Mouse (Mus musculus): ENCODE measurements around the gene Ssmem1.

Ssmem1 gene

DNA sequence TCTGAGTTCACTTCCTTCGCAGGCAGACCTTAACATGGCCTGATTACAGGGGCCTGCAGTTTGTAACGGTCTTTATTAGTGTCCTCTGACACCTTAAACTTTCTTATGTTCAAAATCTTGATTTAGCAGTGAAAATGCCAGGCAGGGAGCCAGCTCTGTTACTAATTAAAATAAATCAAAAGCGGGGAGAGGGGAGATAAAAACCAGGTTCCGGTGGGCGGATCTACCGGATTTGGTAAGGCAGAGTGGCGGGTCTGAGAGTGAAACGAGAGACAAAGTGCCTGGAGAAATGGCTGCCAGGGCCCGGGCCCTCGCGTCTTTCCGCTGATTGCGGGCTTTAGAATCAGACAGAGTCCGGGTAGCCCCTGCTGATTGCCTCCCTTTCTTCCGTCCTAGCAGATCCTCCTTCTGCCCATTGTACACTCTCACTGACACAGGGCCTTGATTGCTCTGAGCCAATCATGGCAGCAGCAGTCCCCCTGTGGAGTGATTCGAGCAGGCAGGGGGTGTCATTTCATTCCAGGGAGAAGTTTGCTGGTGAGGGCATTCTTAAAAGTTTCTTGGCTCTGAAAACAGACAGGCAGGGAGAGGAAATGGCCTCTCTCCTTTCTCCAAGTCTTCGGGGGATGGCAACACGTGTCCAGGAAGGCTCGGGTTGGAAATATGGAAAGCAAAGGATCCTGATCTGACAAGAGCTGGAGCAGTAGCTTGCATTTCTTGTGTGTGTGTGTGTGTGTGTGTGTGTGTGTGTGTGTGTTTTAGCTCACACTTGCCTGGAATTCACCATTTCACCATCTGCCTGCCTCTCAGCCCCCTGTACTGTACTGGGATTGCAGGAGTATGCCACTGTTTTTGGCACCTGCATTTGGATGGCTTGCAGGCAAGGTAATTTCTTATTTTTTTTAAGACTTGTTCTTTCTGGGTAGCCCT is 17.2 kb downstream of the Ssmem1 start:
- DNase-seq, result peak; percentile 59

DNA sequence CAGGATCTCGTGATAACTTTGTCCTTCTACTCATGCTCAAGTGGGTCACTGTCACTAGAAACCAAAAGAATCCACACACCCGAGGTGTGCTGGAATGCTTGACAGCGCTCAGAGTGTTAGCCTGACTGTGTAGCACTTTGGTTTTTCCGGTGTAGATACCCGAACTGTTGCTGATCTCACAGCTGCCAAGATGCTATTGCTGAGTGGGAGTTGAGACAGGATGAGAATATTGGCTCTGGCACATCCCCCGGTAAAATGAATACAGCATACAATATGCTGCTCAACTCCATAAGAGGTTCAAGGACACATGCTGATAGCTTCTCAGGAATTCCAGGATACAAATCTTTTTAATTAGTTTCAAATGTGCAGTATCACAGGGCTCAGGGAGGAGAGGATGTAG is 19.2 kb downstream of the Ssmem1 start:
- no peak for DNase-seq

DNA sequence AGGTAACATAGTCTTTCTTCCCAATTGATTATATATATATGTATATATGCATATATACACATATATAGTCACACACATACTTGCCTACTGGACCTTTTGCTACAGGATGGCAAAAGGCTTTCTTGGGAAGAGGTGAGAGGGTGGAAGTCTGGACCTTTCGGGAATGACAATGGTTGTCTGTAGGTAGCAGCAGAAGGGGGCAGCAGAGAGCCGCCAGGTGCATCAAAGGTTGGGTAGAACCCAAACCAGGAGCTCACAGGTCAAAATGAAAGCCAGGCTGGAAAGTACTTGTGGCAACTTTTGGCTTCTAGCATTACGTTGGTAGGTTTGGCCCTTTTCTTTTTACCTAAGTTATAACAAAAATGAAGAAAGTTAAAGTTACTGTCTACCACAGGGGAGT is 25.7 kb downstream of the Ssmem1 start:
- peak; percentile 19 for DNase-seq

DNA sequence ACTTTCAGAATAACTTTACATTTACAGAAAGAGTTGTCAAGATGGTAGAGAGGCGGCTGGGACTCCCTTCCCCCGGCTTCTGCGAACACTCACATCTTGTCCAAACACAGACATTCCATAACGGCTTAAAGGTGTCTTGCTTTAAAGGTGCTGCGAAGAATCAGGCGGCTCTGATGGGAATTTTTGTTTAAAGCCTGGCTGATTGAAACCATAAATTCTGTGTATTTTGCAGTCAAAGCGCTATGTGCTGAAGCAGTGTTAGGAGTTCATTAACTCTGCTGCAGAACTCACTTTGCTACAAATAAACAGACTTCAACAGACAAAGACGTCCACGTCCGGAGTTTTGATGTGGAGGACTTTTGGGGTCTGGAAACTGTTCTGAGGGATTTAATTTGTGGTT is 28.6 kb downstream of the Ssmem1 start:
- DNase-seq, result no peak

DNA sequence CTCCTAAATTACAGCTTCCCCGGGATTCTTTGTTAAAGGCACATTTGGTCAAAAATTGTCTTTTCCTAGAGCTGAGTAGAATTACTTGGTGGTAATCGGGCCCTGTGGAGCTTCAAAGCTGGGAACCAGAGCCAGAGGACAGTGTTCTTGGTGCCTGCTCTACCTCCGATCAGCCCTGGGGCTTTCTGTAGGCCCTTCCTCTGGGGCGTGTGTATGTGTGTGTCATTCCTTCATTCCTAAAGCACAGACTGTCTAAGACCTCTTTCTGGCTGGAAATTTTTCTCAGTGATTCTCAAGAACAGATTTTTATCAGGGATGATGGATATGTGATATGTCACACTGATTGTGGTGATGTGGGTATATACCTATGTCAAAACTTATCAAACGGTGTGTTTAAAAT is 29.2 kb downstream of the Ssmem1 start:
- DNase-seq, result no peak

DNA sequence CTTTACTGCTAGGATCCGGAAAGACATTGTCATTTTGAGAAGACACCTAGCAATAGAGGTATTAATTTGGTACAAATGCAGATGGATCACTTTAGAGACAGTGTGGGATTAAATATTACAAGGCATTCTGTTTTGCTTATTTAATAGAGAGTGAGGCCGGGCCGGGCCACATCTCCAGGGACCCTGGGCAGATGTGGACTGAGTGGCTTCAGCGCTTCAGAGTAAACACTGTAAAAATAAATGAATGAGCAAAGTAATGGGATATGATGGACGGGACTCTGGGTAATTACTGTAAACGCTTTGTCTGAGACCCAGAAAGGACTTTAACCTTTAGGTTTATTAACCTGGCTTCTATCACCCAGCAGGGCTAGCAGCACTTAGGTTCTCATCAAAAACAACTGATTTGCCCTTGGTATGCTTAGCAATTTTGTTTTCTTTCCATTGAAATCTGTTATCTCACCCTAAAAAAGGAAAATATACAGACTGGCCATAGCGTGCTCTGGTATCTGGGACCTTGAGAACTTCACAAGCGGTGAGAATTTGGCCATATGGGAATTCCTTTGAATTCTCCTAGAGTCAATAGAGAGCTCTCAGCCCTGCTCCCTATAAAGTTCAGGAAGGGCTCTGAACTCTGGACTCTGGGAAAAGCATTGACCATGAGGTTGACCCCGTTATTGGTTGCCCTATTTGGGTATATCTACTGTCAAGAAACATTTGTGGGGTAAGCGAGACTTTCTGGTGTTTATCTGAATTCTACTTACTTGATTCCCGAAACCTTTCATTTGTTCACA is 31.6 kb downstream of the Ssmem1 start, which contains the start of gene Cpa2:
TSS of gene Cpa2 (plus strand) at position 574 of the 791 bp plus-strand sequence.
- no peak for DNase-seq

DNA sequence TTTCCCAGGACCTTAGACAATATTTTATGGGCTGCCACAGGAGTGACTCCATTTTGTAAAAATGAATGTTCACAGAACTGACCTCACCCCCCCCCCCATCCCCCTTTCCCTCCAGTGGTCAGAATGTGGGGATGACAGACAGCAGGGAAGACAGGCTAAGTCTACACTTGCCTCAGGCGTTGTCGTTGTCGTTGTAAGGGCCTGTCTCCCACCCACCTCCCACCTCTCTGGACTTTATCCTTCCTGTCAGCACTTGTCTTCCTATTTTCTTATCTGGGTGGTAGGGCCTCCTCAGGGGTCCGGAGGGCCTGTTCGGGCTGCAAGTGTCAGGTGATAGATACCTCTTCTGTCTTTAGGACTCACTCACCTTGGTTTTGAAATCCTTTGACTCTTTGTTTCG is 32.6 kb downstream of the Ssmem1 start:
- DNase-seq, result no peak

DNA sequence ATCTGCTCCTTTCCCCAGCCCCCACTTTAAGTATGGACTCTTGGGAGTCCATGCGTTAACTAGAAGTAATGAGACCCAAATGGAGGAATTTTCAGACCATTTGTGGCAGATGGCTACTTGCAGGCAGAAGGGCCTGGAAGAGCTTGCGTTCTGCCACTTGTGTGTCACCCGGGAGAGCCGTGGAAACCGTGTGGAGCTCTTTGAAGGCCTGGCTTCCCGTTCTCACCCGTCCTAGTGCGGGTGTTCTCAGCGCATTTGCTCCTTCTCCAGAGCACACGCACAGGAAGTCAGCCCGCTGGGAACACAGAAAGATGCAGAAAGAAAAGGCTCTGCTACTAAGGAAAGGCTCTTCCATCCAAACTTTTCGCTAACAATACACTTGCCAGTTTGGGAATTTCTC is 33.4 kb downstream of the Ssmem1 start:
- no peak for DNase-seq

DNA sequence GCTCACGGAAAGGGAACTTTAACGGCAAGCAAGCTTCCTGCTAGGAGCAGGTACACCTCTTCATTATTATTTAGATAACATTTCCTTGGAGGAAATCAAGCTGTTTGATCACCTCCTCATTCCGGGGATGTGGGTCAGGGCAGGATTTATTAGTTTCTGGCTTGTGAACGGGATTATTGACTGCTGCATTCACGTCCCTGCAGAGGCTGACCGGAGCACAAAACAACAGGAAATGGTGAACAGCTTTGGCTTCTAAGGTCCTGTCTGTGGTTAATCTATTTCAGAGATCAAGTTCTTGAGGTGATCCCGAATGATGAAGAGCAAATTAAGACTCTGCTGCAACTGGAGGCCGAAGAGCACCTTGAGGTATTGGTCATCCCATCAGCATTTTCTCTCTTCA is 34.2 kb downstream of the Ssmem1 start:
- no peak for DNase-seq

DNA sequence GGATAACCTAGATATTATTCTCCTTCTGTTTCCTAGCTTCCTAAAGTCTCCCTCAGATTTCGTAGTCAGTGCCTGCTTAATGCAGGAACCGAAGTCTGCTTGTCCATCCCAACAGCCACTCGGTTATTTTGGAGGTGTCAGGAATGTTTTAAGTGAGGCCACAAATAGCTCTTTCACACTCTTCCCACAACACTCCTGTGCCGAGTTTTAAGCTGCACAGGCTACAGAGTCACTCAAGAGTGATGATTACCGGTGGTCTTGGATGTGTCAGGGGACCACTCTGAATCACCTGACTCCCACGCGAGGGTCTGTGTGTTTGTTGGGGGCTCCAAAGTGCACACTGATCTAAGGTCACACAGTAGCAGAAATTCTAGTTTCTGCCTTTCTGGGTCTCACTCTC is 36.0 kb downstream of the Ssmem1 start:
- DNase-seq, result no peak

DNA sequence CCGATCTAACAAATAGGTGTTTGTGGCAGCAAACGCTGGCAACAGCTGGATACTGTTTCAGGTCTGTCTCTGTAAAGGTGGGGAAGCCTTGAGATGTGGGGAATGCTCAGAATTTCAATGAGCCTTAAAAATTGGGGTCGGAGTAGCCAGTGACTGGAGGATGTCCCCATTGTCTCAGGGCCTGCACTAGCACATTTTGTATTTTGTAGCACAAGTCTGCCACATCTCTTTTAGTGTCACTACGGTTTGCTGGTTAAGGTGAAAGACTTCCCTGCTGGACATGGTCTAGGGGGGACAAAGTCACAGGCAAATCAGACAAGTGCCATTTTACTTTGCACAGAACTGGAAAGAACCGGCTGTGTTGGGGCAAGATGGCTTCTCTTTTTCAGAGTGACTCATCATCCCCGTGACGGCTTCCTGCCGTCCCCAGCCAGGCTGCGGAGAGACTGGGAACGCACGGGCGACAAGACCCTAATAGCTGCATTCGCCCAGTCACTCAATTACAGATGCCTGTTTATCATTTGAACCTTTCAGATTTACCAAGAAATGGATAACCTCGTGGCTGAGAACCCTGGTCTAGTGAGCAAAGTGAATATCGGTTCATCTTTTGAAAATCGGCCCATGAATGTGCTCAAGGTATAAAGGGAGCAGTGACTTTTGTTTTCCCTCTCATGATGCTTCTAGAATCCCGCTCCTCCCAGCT is 37.1 kb downstream of the Ssmem1 start:
- DNase-seq, result peak; percentile 77

DNA sequence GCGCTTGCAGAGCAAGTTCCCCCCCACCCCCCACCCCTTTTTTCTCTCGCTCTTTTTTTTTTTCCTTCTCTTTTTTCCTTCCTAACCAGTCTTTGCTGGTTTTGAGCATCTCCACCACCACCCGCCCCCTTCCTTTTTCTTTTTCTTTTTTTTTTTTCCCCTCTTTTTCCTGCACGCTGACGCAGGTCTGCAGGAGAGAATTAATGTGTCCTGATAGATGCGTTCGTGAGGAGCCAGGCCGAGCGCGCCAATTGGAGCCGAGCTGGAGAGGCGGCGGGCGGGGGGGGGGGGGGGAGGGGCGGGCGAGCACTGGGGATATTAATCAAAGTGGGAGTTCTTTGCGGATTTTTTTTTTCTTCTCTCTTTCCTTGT is 37.6 kb downstream of the Ssmem1 start:
- DNase-seq, result peak; percentile 84

DNA sequence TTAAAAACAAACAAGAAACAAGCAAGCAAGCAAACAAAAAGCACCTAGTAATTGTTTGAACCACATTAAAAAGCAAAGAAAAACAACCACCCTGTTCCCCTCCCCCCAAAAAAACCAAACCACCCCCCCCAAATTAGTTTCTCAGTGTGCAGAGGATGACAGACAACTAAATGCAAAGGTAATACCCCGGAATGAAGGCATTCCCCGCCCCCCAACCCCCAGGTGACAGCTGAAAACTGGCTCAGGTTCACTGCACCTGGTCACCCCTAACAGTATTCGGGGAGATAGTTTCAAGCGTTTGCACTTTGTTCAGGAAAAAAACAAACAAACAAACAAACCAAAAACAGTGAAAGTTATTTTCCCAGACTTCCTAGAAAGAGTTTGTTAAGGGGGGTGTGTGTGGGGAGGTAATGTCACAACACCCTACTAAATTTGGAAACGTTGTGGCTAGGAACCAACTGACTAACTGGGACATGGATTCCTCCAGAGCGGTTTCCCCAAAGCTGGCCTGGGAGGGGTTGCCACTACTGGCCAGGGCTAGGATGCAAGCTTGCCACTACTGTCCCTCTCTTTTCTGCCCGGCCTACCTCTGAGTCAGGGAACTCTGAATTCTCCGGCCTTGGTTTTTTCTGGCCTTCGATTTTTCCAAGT is 38.1 kb downstream of the Ssmem1 start:
- peak; percentile 31 for DNase-seq

DNA sequence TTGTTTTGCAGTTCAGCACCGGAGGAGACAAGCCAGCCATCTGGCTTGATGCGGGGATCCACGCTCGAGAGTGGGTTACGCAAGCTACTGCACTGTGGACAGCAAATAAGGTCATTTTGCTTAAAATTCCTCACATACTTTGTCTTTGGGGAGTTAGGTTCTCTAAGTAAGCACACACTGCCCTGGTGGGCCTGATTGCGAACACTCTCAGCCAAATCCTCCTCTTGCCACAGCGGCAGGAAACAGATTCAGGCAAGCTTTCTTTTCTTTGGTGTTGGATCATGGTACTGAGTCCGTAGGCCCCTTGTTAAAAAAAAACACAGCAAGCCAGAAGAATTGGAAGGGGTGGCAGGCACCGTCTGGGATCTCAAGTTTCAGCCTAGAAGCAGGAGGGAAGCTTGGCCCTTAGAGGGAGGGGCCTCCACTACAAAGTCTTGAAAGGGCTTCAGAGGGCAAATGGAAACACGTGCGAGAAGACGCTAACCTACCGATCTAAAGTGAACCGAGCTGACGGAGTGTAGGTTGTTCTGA is 39.6 kb downstream of the Ssmem1 start:
- DNase-seq, result peak; percentile 37

DNA sequence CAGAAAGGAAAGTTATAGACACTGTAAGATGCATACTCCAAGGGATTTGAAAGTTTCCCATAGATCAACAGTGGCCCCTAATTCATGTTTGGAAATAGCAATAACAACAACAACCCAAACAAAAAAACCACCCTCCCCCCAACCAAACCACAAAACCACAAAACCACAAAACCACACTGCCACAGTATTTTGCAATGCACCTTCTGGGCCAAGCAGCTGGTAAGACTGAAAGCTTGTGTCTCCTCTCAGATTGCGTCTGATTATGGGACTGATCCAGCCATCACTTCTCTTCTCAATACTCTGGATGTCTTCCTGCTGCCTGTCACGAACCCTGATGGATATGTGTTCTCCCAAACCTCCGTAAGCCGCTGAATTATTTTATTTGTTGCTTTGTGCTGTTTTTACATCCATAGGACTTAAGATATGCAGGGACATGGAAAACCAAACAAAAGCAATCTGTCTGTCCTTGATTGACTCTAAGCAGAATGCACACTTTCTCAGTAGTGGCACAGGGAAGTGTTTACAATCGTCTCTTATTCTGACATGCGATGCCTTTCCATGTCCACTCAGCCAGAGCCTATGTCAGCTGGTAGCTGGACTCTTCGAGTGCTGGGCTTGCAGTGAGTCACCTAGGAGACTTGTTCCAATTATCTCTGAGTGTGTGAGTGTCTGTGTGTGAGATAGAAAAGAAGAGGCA is 41.0 kb downstream of the Ssmem1 start:
- DNase-seq, result peak; percentile 27

DNA sequence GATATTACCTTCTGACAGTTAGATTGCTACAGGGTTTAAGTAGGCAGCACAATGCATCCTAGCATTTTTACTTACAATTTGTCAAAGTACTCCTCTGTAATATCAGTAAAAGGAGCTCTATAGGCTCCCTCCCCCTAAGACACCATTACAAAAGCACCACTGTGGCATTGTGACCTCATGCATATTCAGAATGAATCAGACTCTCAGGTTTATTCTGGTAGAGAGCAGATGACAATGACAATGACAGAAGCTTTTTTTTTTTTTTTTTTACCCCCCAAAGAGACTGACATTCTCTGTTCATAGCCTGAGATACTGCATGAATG is 41.5 kb downstream of the Ssmem1 start:
- peak; percentile 50 for DNase-seq

DNA sequence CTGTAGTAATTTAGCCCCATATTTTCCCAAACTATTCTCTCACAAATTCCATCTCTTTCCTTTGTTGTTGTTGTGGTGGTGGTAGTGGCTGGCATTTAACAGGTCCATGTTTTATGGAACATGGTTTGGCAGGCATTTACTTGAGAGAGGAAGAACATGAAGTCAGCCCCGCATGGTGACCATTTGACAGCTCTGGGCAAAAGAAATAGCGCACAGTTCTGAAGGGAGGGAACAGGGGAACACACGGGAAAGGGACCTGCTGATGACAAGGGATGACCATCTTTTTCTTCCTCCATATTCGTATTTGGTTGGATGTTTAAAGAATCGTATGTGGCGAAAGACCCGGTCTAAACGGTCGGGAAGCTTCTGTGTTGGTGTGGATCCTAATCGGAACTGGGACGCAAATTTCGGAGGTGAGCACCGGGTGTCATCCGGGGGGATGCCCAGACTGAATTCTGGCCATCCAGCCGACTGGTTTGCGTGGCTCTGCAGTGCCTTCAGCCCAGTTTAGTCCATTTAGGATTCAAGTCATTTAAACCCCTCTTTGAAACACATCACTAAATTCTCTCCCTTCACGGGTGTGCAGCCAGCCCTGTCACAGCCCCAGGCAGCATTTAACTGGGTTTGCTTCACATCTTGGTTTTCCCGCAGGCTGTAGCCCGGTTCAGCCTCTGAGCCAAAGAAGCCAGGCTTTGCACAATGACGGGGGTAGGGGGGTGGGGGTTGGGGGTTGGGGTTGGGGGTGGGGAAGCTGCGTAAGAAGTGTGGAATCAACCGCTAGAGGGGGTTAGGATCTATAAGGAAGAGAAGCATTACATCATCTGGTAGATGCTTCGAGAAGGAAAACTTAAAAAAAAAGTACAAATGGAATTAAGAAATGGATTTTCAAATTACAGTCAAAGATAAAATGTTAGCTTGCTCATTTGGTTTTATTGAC is 42.3 kb downstream of the Ssmem1 start:
- peak; percentile 86 for DNase-seq

DNA sequence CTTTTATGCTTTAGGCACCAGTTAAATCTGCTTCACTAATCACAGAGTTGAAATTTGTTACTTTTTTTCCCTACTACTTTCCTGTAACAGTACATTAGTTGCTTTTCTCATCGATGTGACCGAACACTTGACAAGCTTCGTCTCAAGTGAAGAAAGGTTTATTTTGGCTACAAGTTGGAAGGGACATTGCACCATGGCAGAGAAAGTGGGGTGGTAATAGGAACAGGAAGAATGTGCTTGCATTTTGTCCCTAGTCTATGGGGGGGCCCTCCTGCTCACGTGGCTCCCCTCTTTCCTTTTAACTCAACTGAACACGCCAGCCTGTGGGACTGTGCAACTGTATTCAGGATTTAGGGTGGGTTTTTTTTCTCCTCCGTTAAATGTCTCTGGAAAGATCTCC is 43.0 kb downstream of the Ssmem1 start:
- DNase-seq, result peak; percentile 14

DNA sequence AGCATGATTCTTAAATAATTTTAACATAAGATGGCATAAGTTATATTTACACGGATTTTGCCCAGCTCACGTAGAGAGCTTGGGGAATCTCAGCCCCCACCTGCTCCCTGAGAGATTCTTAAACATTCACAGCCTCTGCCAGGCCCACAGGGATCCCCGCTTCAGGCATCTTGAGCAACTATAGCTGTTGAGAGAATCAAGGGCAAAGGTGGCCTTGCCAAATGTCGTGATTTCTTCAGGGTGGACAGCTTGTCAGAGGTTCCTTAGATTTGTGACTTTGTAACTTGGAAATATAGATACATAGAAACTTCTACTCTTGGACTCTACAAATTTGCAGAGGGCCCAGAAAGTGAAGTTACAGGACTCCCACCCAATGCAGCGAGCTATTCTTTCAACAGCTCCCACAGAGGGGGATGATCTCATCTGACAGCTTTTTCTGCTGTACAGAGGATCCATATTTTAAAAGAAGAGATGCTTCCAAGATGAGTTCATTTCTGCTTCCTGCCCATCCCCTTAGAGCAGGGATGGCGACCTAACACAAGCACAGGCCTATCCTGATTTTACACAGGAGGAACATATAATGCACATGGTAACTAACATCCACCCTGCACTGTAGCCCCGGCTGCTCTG is 43.8 kb downstream of the Ssmem1 start:
- no peak for DNase-seq

DNA sequence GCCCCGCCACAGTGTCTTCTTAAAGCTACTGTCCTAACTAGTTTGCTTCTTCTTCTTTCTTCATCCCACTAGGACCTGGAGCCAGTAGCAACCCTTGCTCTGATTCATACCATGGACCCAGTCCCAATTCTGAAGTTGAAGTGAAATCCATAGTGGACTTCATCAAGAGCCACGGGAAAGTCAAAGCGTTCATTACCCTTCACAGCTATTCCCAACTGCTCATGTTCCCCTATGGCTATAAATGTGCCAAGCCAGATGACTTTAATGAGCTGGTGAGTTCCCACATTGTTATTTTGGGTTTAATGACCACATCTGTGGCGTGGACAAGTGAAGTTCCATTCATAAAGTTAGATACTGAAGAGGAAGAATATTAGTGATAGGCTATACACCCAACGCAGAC is 44.4 kb downstream of the Ssmem1 start:
- DNase-seq, result no peak

Measured in retina, postnatal 1 day (tissue).